Mouse (Mus musculus) monocyte, adult 2 months (primary cell): ENCODE results near the gene Yeats2.

Experiments used
- DNase-seq, 2 experiments: peaks; one replicate each; pipeline ENCODE4 v3.0.0; 2022; ENCODE audit warnings: low spot score in 2 of 2, low read depth in 1 of 2

Gene Yeats2

GRCm38 (mm10) chr16:20191161-20191882, 50.5 kb downstream of the Yeats2 start:
- DNase-seq, result no peak

- no peak for DNase-seq
Observed at GRCm38 (mm10) chr16:20192043-20192442, 51.2 kb downstream of the Yeats2 start.

DNA sequence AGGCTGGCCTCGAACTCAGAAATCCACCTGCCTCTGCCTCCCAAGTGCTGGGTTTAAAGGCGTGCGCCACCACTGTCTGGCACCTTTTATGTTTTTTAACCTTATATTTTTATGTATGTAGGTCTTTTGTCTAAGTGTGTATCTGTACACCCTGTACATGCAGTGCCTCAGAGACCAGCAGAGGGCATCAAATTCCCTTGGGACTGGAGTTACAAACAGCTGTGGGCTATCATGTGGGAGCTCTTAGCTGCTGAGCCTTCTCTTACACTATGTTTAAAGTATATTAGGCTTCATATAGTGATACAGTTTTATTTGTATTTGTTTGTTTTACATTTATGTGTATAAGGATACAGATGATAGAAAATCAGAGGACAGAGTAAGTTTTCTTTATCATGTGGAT, 54.7 kb downstream of the Yeats2 start:
- DNase-seq, result no peak

DNA sequence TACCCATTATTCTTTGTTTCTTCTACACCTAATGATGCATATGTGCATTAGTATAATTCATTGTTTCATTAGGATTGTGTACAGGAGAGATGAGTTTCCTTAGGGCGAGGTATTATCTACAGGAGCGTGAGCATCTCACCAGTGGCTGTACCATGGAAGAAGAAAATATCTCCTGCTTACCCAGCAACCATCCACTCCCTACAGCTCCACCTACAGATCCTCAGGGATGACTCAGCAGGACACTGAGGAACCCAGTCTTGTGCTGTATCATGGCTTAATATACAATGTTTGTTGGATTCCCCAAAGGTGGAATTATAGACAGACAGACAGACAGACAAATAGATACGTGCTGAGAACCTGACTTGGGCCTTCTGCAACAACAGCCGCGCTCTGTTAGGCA, 56.1 kb downstream of the Yeats2 start:
- no peak for DNase-seq

DNA sequence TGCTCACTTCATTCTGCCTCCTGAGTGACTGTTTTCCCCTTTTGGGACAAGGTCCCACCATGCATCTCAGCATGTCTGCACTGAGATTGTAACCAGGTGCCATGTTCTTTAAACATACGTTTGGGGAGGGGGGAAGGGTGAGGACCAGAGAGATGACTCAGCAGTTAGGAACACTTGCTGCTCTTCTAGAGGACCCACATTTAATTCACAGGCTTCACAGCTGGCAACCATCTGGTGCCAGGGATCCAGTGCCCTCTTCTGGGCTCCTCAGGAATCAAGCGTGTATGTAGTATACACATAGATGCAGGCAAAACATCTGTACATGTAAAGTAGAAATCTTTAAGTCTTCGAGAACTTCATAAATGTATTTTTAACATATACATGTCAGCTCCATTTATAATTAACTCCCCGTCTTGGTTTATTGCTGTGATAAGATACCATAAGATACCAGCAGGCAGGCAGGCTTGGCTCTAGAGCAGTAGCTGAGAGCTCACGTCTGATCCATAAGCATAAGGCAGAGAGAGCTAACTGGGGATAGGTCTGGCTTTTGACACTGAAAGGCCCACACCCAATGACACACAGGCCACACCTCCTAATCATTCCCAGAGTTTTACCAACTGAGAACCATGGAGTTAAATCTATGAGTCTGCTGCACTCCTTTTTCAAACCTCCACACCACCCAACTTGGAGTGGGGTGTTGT, 58.8 kb downstream of the Yeats2 start:
- no peak for DNase-seq

DNA sequence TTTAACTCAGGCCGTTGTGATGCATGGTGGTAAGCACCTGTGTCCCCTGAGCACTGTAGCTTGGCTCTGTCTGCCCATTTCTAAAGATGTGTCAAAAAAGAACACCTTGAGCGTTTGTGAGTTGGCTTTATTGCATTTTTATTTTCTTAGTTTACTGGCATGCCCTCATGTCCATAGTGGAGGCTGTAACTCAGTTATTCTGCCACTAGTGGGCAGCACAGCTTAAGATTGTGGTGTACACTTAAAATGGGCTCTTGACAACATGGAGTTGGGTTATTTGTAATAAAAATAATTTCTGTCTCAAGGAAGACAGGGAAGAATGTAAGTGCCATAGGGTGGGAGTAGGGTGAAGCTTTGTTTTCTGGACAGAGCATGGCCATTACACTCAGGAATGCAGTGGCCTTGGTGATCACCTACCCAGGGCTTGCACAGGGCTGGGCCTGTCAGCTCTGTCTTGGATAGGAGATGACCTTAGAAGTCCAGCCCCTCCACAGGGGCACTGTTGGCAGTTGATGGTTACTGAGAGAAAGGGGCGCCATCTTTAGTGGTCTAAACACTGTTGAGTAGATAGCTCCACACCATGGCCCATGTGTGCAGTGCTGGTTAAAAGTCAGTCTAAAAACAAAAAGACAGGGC, 72.8 kb downstream of the Yeats2 start:
- peak in 1 of 2 experiments; percentile 11 for DNase-seq

GRCm38 (mm10) chr16:20222726-20223125, 81.9 kb downstream of the Yeats2 start:
- DNase-seq, result no peak

DNA sequence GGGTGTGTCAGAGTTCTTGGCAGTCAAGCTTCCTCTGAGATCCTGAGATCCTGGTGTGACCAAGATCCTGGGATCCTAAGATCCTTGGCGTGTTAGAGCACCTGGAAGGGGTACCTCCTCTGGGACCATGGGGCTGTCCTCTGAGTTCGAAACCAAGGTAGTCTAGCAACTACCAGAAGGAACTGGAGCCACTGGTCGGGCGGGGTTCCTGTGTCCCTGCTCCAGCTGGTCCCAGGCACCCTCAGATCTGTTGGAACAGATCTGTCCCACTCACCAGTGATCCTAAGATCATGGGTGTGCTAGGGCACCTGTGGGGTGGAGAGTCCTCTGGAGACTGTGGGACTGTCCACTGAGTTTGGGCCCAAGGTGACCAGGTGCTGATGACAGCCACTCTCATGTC, 85.8 kb downstream of the Yeats2 start:
- no peak for DNase-seq

GRCm38 (mm10) chr16:20227504-20227903, 86.6 kb downstream of the Yeats2 start:
- DNase-seq, result no peak

DNA sequence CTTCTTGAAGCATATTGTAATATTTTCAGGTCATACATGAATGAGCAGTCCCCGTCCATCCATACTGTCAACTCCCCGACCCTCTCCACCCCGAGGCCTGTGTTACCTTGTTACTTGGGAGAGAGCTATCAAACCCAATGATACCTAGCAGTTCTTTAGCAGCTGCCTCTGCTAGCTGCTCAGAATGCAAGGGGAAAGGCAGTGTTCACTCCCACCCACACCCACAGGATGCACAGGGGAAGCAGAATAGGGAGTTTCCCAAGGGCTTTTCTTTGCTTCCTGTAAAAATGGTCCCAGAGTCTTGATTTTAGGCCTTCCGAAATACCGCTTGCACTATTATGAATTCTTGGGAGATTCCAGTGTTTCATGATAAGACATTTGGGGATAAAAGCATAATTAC, 87.3 kb downstream of the Yeats2 start:
- no peak for DNase-seq

GRCm38 (mm10) chr16:20234406-20234805, 93.5 kb downstream of the Yeats2 start:
- DNase-seq, result no peak

DNA sequence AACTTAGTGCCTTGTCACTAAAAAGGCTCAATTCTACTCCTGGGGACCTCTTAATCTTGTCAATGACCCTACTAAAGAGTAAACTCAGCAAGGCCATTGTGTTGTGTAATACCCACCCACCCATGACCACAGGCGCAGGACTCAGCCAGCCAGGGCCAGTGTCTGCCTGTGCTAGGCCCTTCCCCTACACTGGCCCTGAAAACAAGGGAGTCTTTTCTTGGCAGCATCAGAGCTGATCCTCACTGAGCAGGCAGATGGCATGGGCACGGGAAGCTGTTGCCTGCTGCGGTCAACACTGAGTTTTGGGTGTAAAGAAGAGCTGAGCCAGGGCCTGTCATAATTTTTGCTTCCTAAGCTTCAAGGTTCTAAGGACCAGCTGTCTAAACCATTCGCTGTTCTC, 96.6 kb downstream of the Yeats2 start:
- DNase-seq, result no peak

GRCm38 (mm10) chr16:20238646-20239045, 97.8 kb downstream of the Yeats2 start:
- no peak for DNase-seq

DNA sequence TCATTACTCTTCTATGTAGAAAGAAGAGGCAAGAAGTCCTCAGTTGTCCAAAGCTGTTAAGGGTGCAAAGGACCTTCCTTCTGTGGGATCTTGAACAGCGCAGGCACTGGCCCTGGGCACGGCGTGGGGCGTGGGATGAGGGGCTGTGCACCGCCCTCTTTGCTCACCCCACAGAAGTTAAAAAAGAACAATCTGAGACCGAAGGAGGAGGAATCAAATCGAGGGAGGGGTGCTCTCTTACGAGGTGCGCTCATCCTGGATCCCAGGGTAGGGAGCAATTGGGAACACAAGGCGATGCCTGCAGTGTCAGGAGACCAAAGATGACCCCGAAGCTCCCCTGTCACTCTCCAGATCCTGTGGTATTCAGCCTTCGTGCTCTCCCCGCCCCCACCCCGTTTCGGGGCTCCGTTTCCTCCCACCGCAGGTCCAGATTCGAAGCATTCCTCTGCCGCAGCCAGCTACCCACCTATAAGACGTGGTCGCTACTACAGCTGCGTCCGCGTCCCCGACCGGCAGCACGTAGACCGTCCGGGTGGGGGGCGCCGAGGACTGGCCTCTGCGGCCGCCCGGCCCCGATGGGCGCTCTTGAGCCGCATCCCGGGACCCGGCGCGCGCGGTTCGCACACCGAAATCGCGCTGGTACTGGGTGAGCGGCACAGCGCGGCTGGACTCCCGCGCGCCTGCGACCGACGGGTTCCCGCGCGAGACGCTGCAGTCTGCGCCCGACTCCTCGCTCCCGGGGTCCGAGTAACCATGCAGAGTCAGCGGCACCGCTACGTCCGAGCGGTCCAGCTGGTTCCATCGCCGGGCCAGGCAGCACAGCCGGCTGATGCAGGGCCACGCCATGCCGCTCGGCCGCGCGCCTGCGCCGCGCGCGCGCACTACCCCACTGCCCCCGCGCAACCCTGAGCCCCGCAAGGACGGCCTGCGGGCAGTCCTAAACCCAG, 99.9 kb downstream of the Yeats2 start, which contains the start of gene Map6d1:
Gene Map6d1, minus strand, starts transcription at position 891 of the 947 bp plus-strand sequence.
- no peak for DNase-seq

DNA sequence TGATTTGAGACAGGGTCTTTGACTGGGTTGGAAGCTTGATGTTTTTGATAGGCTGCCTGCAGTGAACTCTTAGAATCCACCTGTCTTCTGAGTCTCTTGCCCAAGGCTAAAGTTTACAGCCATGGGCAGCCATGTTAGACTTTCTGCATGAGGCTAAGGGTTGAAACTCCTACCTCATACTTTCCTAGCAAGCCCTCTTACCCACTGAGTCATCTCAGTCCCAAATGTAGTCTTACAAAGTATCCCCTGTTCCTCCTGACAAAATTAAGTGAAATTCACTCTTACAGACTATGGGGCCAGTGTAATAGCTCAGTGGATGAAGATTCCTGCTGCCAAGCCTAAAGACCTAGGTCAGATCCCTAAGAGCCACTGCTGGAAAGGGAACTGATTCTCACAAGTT, 106.2 kb downstream of the Yeats2 start:
- DNase-seq, result no peak

DNA sequence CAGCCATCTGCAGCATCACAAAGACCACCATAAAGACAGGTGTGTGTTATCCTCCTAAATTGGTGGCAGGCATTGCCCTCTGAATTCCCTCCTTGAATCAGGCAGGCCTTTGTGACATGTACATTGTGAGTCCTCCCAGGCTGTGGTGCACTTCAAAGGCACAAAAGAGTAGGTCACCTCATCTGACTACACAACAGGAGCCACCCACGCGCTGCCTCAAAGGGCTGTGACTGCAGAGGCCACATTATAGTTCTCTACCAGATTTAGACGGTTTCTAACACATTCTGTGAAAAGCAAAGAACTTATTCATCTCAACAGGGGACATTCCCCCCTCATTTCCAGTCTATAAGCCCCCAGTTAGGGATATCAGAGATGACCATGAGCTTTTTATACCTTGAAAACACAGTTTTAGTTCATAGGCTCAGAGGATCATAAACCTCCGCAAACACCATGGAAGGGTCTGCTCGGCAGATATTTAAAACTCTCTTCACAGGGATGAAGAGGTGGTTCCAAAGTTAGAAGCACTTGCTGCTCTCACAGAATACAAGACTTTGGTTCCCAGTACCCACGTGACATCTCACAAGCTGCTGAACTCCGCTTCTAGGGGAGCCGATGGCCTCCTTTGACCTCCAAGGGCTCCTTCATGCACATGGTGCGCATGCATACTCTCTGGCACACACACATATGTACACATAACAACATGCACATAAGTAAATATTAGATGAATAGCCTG, 107.7 kb downstream of the Yeats2 start:
- DNase-seq, result no peak

GRCm38 (mm10) chr16:20257926-20258325, 117.1 kb downstream of the Yeats2 start:
- no peak for DNase-seq

DNA sequence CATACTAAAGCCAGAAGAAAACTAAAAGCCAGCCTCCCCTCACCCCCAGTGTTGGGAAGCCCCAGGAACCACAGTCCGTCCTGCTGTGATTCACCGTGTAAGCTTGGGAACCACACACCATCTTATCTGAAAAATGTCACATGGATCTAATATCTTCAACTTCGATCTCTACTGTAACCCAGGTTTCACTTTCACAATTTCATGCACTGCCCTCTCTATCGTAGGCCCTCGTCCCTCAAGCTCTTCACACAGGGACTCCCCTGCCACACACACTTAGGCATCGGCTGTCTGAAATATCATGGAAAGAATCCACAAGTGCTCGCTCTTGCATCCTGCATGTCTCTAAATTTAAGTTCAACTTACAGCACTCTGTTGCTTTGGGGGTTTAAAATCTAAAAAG, 124.2 kb downstream of the Yeats2 start:
- DNase-seq, result no peak

DNA sequence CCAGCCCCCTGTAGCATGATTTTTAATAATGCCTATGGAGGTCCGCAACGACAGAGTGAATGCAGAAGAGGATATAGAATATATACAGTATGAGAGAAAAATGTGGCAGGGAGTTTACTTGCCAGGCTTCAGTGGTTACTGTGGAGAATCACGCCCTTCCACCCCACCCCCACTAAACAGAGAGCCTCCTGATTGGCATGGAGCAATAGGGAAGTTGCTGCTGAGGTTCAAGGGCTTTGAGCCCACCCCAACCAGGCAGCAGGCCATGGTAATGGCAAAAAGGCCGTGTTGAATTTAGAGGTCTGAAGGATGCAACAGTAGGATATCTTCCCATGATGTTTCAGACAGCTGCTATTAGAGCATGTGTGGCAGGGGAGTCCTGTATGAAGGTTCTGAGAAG, 130.5 kb downstream of the Yeats2 start:
- DNase-seq, result no peak

GRCm38 (mm10) chr16:20272994-20273393, 132.1 kb downstream of the Yeats2 start:
- no peak for DNase-seq
